Comparison of ENCODE assay signal across 8 mouse cellular contexts in genomic region chr10:58446384-58447279, GRCm38 (mm10). TPM values are rescaled to one million over a fixed set of nuclear protein-coding genes. Genes with fewer than 3 reads are reported as not detected.
DNase-seq lines count a peak whose midpoint lies in the region; ATAC-seq and TF ChIP-seq lines count a peak whose summit lies in the region.

Ranbp2 (plus strand) TSS chr10:58446920.

- H3K36me3 ChIP-seq in E14TG2a.4 (ENCODE audit: insufficient read depth, low read length): no peaks in the 10 kb centered on the region; the same call in 1 of the 2 replicates
- H3K36me3 ChIP-seq in forebrain, embryonic 12.5 days (replicated peaks): no peaks in the 10 kb centered on the region
- H3K36me3 ChIP-seq in heart, postnatal 0 days (replicated peaks; ENCODE audit: control insufficient read depth, insufficient read depth, low read length): no peaks in the 10 kb centered on the region
- no peaks in the 10 kb centered on the region for H3K36me3 ChIP-seq in liver, embryonic 16.5 days (ENCODE audit: control insufficient read depth, insufficient read depth)
- no peaks in the 10 kb centered on the region for H3K36me3 ChIP-seq in neural tube, embryonic 13.5 days
- H3K36me3 ChIP-seq in testis, adult 2 months (ENCODE audit: control insufficient read depth, insufficient read depth, low read length): no peaks in the 10 kb centered on the region

- H3K27me3 ChIP-seq in E14TG2a.4 (ENCODE audit: insufficient read depth, low read length): peaks cover 6% of the 10 kb centered on the region; the same call in 1 of the 2 replicates
- no peaks in the 10 kb centered on the region for H3K27me3 ChIP-seq in forebrain, embryonic 12.5 days
- H3K27me3 ChIP-seq in heart, postnatal 0 days (ENCODE audit: control insufficient read depth, insufficient read depth, low read length): no peaks in the 10 kb centered on the region
- H3K27me3 ChIP-seq in liver, embryonic 16.5 days (ENCODE audit: control insufficient read depth, insufficient read depth, low read depth, low read length): no peaks in the 10 kb centered on the region
- H3K27me3 ChIP-seq in neural tube, embryonic 13.5 days: no peaks in the 10 kb centered on the region
- H3K27me3 ChIP-seq in testis, adult 2 months (ENCODE audit: control insufficient read depth, insufficient read depth, low read length): no peaks in the 10 kb centered on the region

- peak within 1 kb of the TSS; percentile 96 for H3K9ac ChIP-seq in forebrain, embryonic 12.5 days
- peak within 1 kb of the TSS; percentile 92 for H3K9ac ChIP-seq in heart, postnatal 0 days (replicated peaks; ENCODE audit: low read depth, low read length)
- peak within 1 kb of the TSS; percentile 99 for H3K9ac ChIP-seq in liver, embryonic 16.5 days (ENCODE audit: low read depth, low read length)
- peak within 1 kb of the TSS; percentile 97 for H3K9ac ChIP-seq in neural tube, embryonic 13.5 days

- TF ChIP-seq EP300 in heart, postnatal 0 days (IDR thresholded peaks at IDR 0.05; ENCODE audit: low read depth): peak; percentile 40; the same call in 1 of the 2 replicates

- peak within 1 kb of the TSS; percentile 95 for H3K4me3 ChIP-seq in E14TG2a.4 (replicated peaks; ENCODE audit: low read length)
- H3K4me3 ChIP-seq in forebrain, embryonic 12.5 days (replicated peaks): peak within 1 kb of the TSS; percentile 98
- peak within 1 kb of the TSS; percentile 85 for H3K4me3 ChIP-seq in heart, postnatal 0 days (ENCODE audit: low read depth, low read length)
- H3K4me3 ChIP-seq in liver, embryonic 16.5 days (ENCODE audit: low read depth, low read length): peak within 1 kb of the TSS; percentile 86
- H3K4me3 ChIP-seq in neural tube, embryonic 13.5 days: peak within 1 kb of the TSS; percentile 98
- peak within 1 kb of the TSS; percentile 95 for H3K4me3 ChIP-seq in testis, adult 2 months (ENCODE audit: control insufficient read depth, low read depth, low read length)

- peak; percentile 98 for ATAC-seq in forebrain, embryonic 12.5 days (ENCODE audit: low FRiP score)
- ATAC-seq in heart, postnatal 0 days (ENCODE audit: insufficient read depth, low read depth): peak; percentile 98
- ATAC-seq in liver, embryonic 16.5 days (ENCODE audit: low read depth): peak; percentile 97
- ATAC-seq in neural tube, embryonic 13.5 days (ENCODE audit: low read depth): peak; percentile 98

- peak; percentile 98 for TF ChIP-seq POLR2A in testis, adult 2 months (IDR thresholded peaks at IDR 0.05; ENCODE audit: control insufficient read depth, low read depth, low read length)

- peak within 1 kb of the TSS; percentile 90 for H3K27ac ChIP-seq in forebrain, embryonic 12.5 days
- peak within 1 kb of the TSS; percentile 97 for H3K27ac ChIP-seq in heart, postnatal 0 days (ENCODE audit: low read depth)
- peak within 1 kb of the TSS; percentile 99 for H3K27ac ChIP-seq in liver, embryonic 16.5 days (ENCODE audit: low read length)
- H3K27ac ChIP-seq in neural tube, embryonic 13.5 days (replicated peaks): peak within 1 kb of the TSS; percentile 96
- peak within 1 kb of the TSS; percentile 94 for H3K27ac ChIP-seq in testis, adult 2 months (ENCODE audit: control insufficient read depth, insufficient read depth, low read depth, low read length)

- WGBS in forebrain, embryonic 12.5 days: under 1% methylated on average over 70 of the region's 91 CpGs
- 0% methylated on average over 75 of the region's 91 CpGs for WGBS in heart, postnatal 0 days
- WGBS in liver, embryonic 16.5 days (ENCODE audit: insufficient replicate concordance): under 1% methylated on average over 91 of the region's 91 CpGs
- WGBS in neural tube, embryonic 13.5 days: under 1% methylated on average over 85 of the region's 91 CpGs

- H3K4me1 ChIP-seq in E14TG2a.4 (replicated peaks; ENCODE audit: low read depth, low read length): peaks cover 19% of the 10 kb centered on the region
- H3K4me1 ChIP-seq in forebrain, embryonic 12.5 days: peaks cover 10% of the 10 kb centered on the region
- H3K4me1 ChIP-seq in heart, postnatal 0 days (ENCODE audit: control insufficient read depth, insufficient read depth): peaks cover 7% of the 10 kb centered on the region
- peaks cover 18% of the 10 kb centered on the region for H3K4me1 ChIP-seq in liver, embryonic 16.5 days (ENCODE audit: control insufficient read depth, low read depth, low read length)
- H3K4me1 ChIP-seq in neural tube, embryonic 13.5 days (replicated peaks): peaks cover 18% of the 10 kb centered on the region
- H3K4me1 ChIP-seq in testis, adult 2 months (ENCODE audit: control insufficient read depth, insufficient read depth, low read length): peaks cover 5% of the 10 kb centered on the region

- DNase-seq in c-Kit-positive CD71-positive TER-119-positive erythroid progenitor cells, embryonic 14.5 days (ENCODE audit: low spot score): peak; percentile 96
- peak; percentile 98 for DNase-seq in heart, postnatal 0 days (ENCODE audit: low spot score)
- DNase-seq in kidney, postnatal 4 days: peak; percentile 99 to 100

- peak within 1 kb of the TSS; percentile 73 for H3K4me2 ChIP-seq in forebrain, embryonic 12.5 days
- H3K4me2 ChIP-seq in heart, postnatal 0 days (ENCODE audit: low read depth, low read length): peak within 1 kb of the TSS; percentile 89
- peak within 1 kb of the TSS; percentile 88 for H3K4me2 ChIP-seq in liver, embryonic 16.5 days (ENCODE audit: low read depth, low read length)
- peak within 1 kb of the TSS; percentile 76 for H3K4me2 ChIP-seq in neural tube, embryonic 13.5 days

- no peaks in the 10 kb centered on the region for H3K9me3 ChIP-seq in E14TG2a.4 (ENCODE audit: low read length)
- no peaks in the 10 kb centered on the region for H3K9me3 ChIP-seq in forebrain, embryonic 12.5 days
- H3K9me3 ChIP-seq in heart, postnatal 0 days (replicated peaks; ENCODE audit: control insufficient read depth, low read length): no peaks in the 10 kb centered on the region
- H3K9me3 ChIP-seq in liver, embryonic 16.5 days (replicated peaks; ENCODE audit: control insufficient read depth, low read length): no peaks in the 10 kb centered on the region
- no peaks in the 10 kb centered on the region for H3K9me3 ChIP-seq in neural tube, embryonic 13.5 days

- no peak for TF ChIP-seq CTCF in E14TG2a.4 (conservative IDR thresholded peaks at IDR 0.05; ENCODE audit: low read length)
- no peak for TF ChIP-seq CTCF in heart, postnatal 0 days (IDR thresholded peaks at IDR 0.05; ENCODE audit: low read depth)
- TF ChIP-seq CTCF in testis, adult 2 months (IDR thresholded peaks at IDR 0.05; ENCODE audit: control insufficient read depth, insufficient read depth, insufficient replicate concordance, low read depth, low read length): no peak

RNA-seq across cellular contexts. Expression of gene Ranbp2, which starts in this region (rescaled TPM):
- polyA plus RNA-seq in forebrain, embryonic 12.5 days (2016; fragmentation: Nextera tagmentation; extraction: Ambion mirVana): 33.5 and 33.6 TPM in 2 replicates
- 31.8 and 32.9 TPM in 2 replicates for total RNA-seq in heart, postnatal 0 days (2014; rRNA removed; ENCODE audit: low replicate concordance)
- polyA plus RNA-seq in heart, postnatal 0 days (2015; fragmentation: Nextera tagmentation; extraction: Ambion mirVana): 7.9 and 8.8 TPM in 2 replicates
- 18.2 and 20.9 TPM in 2 replicates for polyA plus RNA-seq in liver, embryonic 16.5 days (2015; fragmentation: Nextera tagmentation; extraction: Ambion mirVana)
- 17.3 and 19.6 TPM in 2 replicates for polyA plus RNA-seq in neural tube, embryonic 13.5 days (2015; fragmentation: Nextera tagmentation; extraction: Ambion mirVana)
- polyA plus RNA-seq in testis, adult 2 months (2012; rRNA removed): 5.1 and 6.8 TPM in 2 replicates

Comparison
In these comparisons a context has a peak if more than half of its experiments do, and no peak if none do; other contexts are left out.
1. Peak in every context shown above with its lines: DNase-seq, ATAC-seq, H3K4me3 ChIP-seq and H3K27ac ChIP-seq.